Mouse (Mus musculus) hindbrain, embryonic 15.5 days (tissue): ENCODE measurements around the gene Grem2. TPM values are rescaled to one million over a fixed set of nuclear protein-coding genes. Genes with fewer than 3 reads are reported as not detected.

ENCODE experiments used
- ATAC-seq: fragments of 200-750 bp; cut with Nextera tagmentation; 2 replicates; pipeline ENCODE4 v1.8.0; 2017; ENCODE audit warnings: low read depth, moderate number of reproducible peaks, moderate TSS enrichment; ENCODE audit not compliant: low FRiP score
- H3K27ac ChIP-seq: fragments of 300-500 bp; sonication (generic); replicated peaks from 2 replicates; pipeline ENCODE4 v1.5.1; 2015; ENCODE audit warnings: mild to moderate bottlenecking, inconsistent platforms
- H3K27me3 ChIP-seq: fragments of 300-500 bp; sonication (generic); 2 replicates; pipeline ENCODE4 v1.6.1; 2015; ENCODE audit warnings: control low read depth, inconsistent platforms
- H3K36me3 ChIP-seq: fragments of 300-500 bp; sonication (generic); 2 replicates; pipeline ENCODE4 v1.6.1; 2015; ENCODE audit warnings: control low read depth, inconsistent platforms
- H3K4me1 ChIP-seq: fragments of 300-500 bp; sonication (generic); replicated peaks from 2 replicates; pipeline ENCODE4 v1.6.1; 2015; ENCODE audit warnings: control low read depth, inconsistent platforms
- H3K4me2 ChIP-seq: fragments of 300-500 bp; sonication (generic); 2 replicates; pipeline ENCODE4 v1.6.1; 2015; ENCODE audit warnings: moderate library complexity, mild to moderate bottlenecking, inconsistent platforms
- H3K4me3 ChIP-seq: fragments of 300-500 bp; sonication (generic); 2 replicates; pipeline ENCODE4 v1.5.1; 2015; ENCODE audit warnings: mild to moderate bottlenecking, inconsistent platforms
- H3K9ac ChIP-seq: fragments of 300-500 bp; sonication (generic); 2 replicates; pipeline ENCODE4 v1.6.1; 2015; ENCODE audit warnings: inconsistent platforms
- H3K9me3 ChIP-seq: fragments of 300-500 bp; sonication (generic); 2 replicates; pipeline ENCODE4 v1.6.1; 2016; ENCODE audit warnings: control low read depth, inconsistent platforms
- WGBS: fragments of 180-500 bp; shearing (Covaris S2); methylation state at CpG from one replicate; pipeline ENCODE4 v1.1.7; 2015; 5-methylcytosine and 5-hydroxymethylcytosine counted together
- polyA plus RNA-seq: library from polyadenylated mRNA; unstranded; fragments of >200 nt; fragmentation: Nextera tagmentation; extraction: Ambion mirVana; gene quantifications from 2 replicates; pipeline ENCODE4 v1.2.1, GENCODE M21; 2015

Gene Grem2
- polyA plus RNA-seq, result 1.9 and 2.0 TPM in 2 replicates

GRCm38 (mm10) chr1:174921298-174921955 is at the start of gene Grem2:
TSS of gene Grem2 (minus strand) at chr1:174921819.
- H3K27me3 ChIP-seq, result no peaks in the 10 kb centered on the region
- H3K4me3 ChIP-seq, result peak within 1 kb of the TSS; percentile 49
- H3K4me1 ChIP-seq, result 0 out of 2 replicates have a peak, but pooled peaks cover 5% of the 10 kb centered on the region
- peak within 1 kb of the TSS; percentile 71 for H3K27ac ChIP-seq
- peak; percentile 99 for ATAC-seq
- H3K4me2 ChIP-seq, result peak within 1 kb of the TSS; percentile 63
- H3K9ac ChIP-seq, result peak within 1 kb of the TSS; percentile 54
- no peaks in the 10 kb centered on the region for H3K36me3 ChIP-seq
- H3K9me3 ChIP-seq, result no peaks in the 10 kb centered on the region
- WGBS, result 4% methylated on average over 30 of the region's 30 CpGs

GRCm38 (mm10) chr1:174959837-174960236 is 38.2 kb upstream of the Grem2 start:
- WGBS, result 95% methylated on average over 3 of the region's 3 CpGs
- ATAC-seq, result no peak
- H3K27me3 ChIP-seq, result no peaks in the 10 kb centered on the region
- H3K27ac ChIP-seq, result no peak overlapping the region
- H3K9ac ChIP-seq, result no peak overlapping the region
- no peak overlapping the region for H3K4me2 ChIP-seq
- H3K4me3 ChIP-seq, result no peak overlapping the region
- no peaks in the 10 kb centered on the region for H3K4me1 ChIP-seq
- no peaks in the 10 kb centered on the region for H3K36me3 ChIP-seq
- no peaks in the 10 kb centered on the region for H3K9me3 ChIP-seq

DNA sequence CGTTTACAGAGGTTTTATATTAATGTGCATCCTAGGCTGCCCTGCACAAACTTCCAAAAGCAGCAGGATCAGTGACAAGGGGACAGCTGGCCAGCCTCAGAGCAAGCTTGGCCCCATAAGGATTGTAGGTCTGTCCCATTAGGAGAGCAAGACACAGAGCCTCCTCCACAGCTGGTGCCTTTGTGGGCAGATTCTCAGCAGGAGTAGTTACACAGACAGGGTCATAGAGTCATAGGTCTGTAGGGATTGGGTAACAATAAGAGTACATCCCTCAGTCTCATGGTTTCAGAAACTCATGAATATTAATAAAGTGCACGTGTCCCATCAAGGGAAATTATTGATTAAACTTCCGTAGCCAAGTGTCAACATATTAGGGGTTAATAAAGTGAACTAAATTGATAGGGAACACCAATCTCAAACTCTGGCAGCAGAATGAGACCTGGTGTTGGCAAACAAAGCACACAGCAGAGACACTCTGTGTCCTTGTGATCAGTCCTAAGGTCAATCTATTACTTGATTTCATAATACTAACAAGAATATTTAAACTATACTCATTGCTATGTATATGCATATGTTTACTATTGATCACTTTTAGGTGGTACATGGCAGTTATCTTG is 9.5 kb upstream of the Grem2 start:
- no peak overlapping the region for H3K9ac ChIP-seq
- H3K27me3 ChIP-seq, result no peaks in the 10 kb centered on the region
- H3K9me3 ChIP-seq, result no peaks in the 10 kb centered on the region
- H3K27ac ChIP-seq, result no peak overlapping the region
- no peak overlapping the region for H3K4me3 ChIP-seq
- no peaks in the 10 kb centered on the region for H3K4me1 ChIP-seq
- no peaks in the 10 kb centered on the region for H3K36me3 ChIP-seq
- no peak for ATAC-seq
- H3K4me2 ChIP-seq, result no peak overlapping the region
- WGBS, result 16% methylated on average over 3 of the region's 3 CpGs

GRCm38 (mm10) chr1:174929459-174930181 is 8.0 kb upstream of the Grem2 start:
- Histone ChIP-seq H3K4me1 (no peaks in the 10 kb centered on the region), H3K4me2 (no peak overlapping the region), H3K36me3 (no peaks in the 10 kb centered on the region), H3K9ac (no peak overlapping the region), H3K9me3 (no peaks in the 10 kb centered on the region), H3K27ac (no peak overlapping the region), H3K27me3 (no peaks in the 10 kb centered on the region), H3K4me3 (no peak overlapping the region)
- no peak; the same call in 1 of the 2 replicates for ATAC-seq
- WGBS, result 69% methylated on average over 7 of the region's 7 CpGs

DNA sequence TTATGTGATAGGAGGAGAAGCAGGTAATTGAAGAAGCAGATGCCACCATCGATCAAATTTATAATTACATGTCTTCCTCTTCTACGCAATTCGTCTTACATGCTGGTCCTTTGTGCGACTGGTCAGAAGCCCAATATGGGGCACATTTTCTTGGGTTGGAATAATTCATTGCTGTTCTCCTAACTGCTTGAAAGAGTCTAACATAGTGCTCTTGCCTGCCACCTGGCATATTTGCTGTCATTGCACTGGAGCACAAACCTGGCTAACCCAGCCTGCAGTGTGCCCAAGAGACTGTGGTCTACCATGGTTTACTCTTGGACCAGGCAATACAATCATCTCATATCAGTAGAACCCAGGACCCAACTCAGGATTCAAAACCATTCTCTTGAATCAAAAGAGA is 2.7 kb downstream of the Grem2 start:
- Histone ChIP-seq H3K4me1 (0 out of 2 replicates have a peak, but pooled peaks cover 5% of the 10 kb centered on the region), H3K4me2 (no peak overlapping the region), H3K9me3 (no peaks in the 10 kb centered on the region), H3K27ac (no peak overlapping the region), H3K9ac (no peak overlapping the region), H3K27me3 (no peaks in the 10 kb centered on the region), H3K36me3 (no peaks in the 10 kb centered on the region), H3K4me3 (no peak overlapping the region)
- 88% methylated on average over 4 of the region's 4 CpGs for WGBS
- no peak for ATAC-seq

DNA sequence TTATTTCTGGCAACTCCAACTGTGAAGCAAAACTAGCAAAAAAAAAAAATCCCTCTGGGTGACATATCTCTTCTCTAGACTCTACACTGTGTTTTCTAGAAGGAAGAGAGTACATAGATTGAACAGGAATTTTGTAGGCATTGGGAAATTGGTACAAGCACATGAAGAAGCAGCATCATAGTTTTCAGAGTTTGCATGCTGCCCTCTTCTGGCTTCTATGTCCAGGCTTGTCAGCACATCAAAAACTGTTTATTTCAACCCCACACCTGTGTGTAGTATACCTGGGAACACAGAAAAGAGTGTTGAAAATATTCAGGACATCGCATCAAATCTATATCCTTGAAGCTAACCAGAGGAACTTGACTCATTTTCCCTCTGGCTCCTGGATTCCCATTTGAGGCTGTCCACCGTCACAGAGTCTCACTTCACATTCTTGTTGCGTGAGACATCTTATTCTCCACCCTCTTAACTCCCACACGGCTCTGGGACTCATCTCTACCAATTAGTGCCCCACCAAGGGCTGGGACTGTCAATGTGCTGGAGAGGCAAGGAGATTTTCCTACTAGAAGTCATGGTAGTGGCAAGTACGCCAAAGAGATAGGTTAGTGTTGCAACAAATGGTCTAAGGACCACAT is 3.3 kb downstream of the Grem2 start:
- Histone ChIP-seq H3K9me3 (no peaks in the 10 kb centered on the region), H3K4me1 (0 out of 2 replicates have a peak, but pooled peaks cover 5% of the 10 kb centered on the region), H3K27me3 (no peaks in the 10 kb centered on the region), H3K4me2 (no peak overlapping the region), H3K4me3 (no peak overlapping the region), H3K36me3 (no peaks in the 10 kb centered on the region), H3K27ac (no peak overlapping the region), H3K9ac (no peak overlapping the region)
- 86% methylated on average over 5 of the region's 5 CpGs for WGBS
- no peak for ATAC-seq

GRCm38 (mm10) chr1:174909834-174910233 is 11.8 kb downstream of the Grem2 start:
- Histone ChIP-seq H3K36me3 (no peaks in the 10 kb centered on the region), H3K27ac (no peak overlapping the region), H3K4me2 (no peak overlapping the region), H3K4me3 (no peak overlapping the region), H3K27me3 (no peaks in the 10 kb centered on the region), H3K9me3 (no peaks in the 10 kb centered on the region), H3K4me1 (no peaks in the 10 kb centered on the region), H3K9ac (no peak overlapping the region)
- no peak for ATAC-seq
- 87% methylated on average over 3 of the region's 3 CpGs for WGBS

DNA sequence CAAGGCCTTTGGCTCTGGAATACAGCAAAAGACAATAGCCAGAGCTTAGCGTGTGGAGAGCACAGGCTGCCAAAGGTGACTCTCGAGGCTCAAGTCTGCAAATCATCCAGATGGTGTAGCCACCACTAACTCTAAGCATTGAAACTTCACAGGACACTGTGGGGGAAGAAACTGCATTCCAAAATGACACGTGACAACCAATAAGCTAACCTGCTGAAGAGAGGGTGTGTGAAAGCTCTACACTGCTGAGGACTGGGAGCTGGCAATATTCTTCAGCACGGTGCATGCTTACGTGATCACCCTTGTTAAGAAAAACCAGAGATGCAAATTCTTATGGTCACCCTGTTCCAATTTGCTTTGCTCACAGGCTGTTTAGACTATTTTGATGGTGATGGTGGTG is 13.4 kb downstream of the Grem2 start:
- H3K9ac ChIP-seq, result no peak overlapping the region
- H3K9me3 ChIP-seq, result no peaks in the 10 kb centered on the region
- 90% methylated on average over 5 of the region's 5 CpGs for WGBS
- H3K27ac ChIP-seq, result no peak overlapping the region
- H3K36me3 ChIP-seq, result no peaks in the 10 kb centered on the region
- H3K27me3 ChIP-seq, result no peaks in the 10 kb centered on the region
- ATAC-seq, result no peak
- H3K4me3 ChIP-seq, result no peak overlapping the region
- H3K4me2 ChIP-seq, result no peak overlapping the region
- no peaks in the 10 kb centered on the region for H3K4me1 ChIP-seq

DNA sequence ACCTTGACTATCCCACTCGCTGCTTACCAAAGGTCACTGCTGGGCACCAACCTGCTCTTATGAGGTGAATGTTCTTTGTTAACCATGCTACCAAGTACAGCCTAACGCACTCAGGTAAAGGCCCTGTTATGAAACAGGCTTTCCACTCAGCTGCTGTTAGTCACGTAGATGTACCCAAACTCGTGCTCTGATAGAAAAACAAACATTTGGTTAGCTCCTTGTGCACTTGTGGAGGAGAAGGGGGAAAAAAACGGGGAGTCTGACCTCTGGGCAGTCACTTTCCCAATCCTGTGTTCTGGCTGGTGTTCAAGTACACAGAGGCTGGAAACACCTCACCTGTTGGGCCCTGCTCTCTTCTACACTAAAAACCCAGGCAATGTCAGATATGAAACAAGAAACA is 14.0 kb downstream of the Grem2 start:
- no peak overlapping the region for H3K4me2 ChIP-seq
- H3K36me3 ChIP-seq, result no peaks in the 10 kb centered on the region
- no peaks in the 10 kb centered on the region for H3K4me1 ChIP-seq
- no peaks in the 10 kb centered on the region for H3K9me3 ChIP-seq
- WGBS, result 77% methylated on average over 5 of the region's 5 CpGs
- no peak for ATAC-seq
- H3K27me3 ChIP-seq, result no peaks in the 10 kb centered on the region
- H3K27ac ChIP-seq, result no peak overlapping the region
- no peak overlapping the region for H3K9ac ChIP-seq
- H3K4me3 ChIP-seq, result no peak overlapping the region

GRCm38 (mm10) chr1:174902755-174903154 is 18.9 kb downstream of the Grem2 start:
- WGBS, result 75% methylated on average over 1 of the region's 1 CpGs
- Histone ChIP-seq H3K27me3 (no peaks in the 10 kb centered on the region), H3K36me3 (no peaks in the 10 kb centered on the region), H3K27ac (no peak overlapping the region), H3K9ac (no peak overlapping the region), H3K4me2 (no peak overlapping the region), H3K4me1 (no peaks in the 10 kb centered on the region), H3K4me3 (no peak overlapping the region), H3K9me3 (no peaks in the 10 kb centered on the region)
- ATAC-seq, result no peak

GRCm38 (mm10) chr1:174892471-174892870 is 29.1 kb downstream of the Grem2 start:
- Histone ChIP-seq H3K9ac (no peak overlapping the region), H3K36me3 (no peaks in the 10 kb centered on the region), H3K9me3 (no peaks in the 10 kb centered on the region), H3K4me3 (no peak overlapping the region), H3K4me2 (no peak overlapping the region), H3K27ac (no peak overlapping the region), H3K27me3 (no peaks in the 10 kb centered on the region), H3K4me1 (no peaks in the 10 kb centered on the region)
- no peak for ATAC-seq
- WGBS, result 89% methylated on average over 7 of the region's 7 CpGs
